Mouse (Mus musculus) olfactory bulb, adult 2 months (tissue): ENCODE results near the gene Pim1.

ENCODE experiments used
- CTCF ChIP-seq: fragments of 200-500 bp; IDR thresholded peaks from 2 replicates; pipeline ENCODE4 v1.5.1; 2012; ENCODE audit warnings: low read depth, mild to moderate bottlenecking, low read length, moderate library complexity; ENCODE audit not compliant: insufficient read depth
- POLR2A ChIP-seq: fragments of 200-500 bp; IDR thresholded peaks from 2 replicates; pipeline ENCODE4 v1.6.1; 2012; ENCODE audit warnings: mild to moderate bottlenecking, low read depth, low read length, moderate library complexity; ENCODE audit not compliant: insufficient read depth

DNA sequence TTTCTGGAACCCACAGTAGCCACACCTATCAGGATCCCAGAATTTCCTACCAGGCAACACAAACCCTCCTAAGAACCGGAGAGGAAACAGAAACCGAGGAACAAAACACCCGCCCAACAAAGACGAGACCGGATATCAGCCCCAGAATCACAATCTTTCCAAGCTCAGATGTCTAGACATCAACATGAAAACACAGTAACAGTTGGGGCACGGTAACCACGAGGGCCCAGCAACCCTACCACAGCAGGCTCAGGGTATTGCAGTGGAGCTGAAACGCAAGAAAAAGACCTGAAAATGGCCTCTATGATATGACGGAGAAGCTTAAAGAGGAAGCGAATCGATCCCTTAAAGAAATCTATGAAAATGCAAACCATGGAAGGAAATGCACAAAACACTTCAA is 43.3 kb downstream of the Pim1 start:
- TF ChIP-seq POLR2A (no peak), CTCF (no peak)
